Mouse (Mus musculus): ENCODE results near the gene 4921517D22Rik. TPM values are rescaled to one million over a fixed set of nuclear protein-coding genes. Genes with fewer than 3 reads are reported as not detected.

4921517D22Rik gene
- polyA plus RNA-seq, 1 experiment = not detected

GRCm38 (mm10) chr13:59637800-59638199 is 56.1 kb downstream of the 4921517D22Rik start:
- 91% methylated on average over 7 of the region's 7 CpGs for WGBS
- no peak for DNase-seq (ENCODE audit: low read depth, low spot score)

Other genes with a start within 250 kb of the 4921517D22Rik start
- gene Agtpbp1, start 108.9 kb downstream of the 4921517D22Rik start, polyA plus RNA-seq (2012; rRNA removed) = 2.2 and 2.8 TPM in 2 replicates
- 41.5 and 43.7 TPM in 2 replicates for gene Naa35, start 108.8 kb downstream of the 4921517D22Rik start, polyA plus RNA-seq (2012; rRNA removed)
- gene Golm1, start 18.3 kb downstream of the 4921517D22Rik start, polyA plus RNA-seq (2012; rRNA removed) = 84.2 and 88.5 TPM in 2 replicates
- not detected in 2 replicates for gene Spata31d1a, start 16.2 kb upstream of the 4921517D22Rik start, polyA plus RNA-seq (2012; rRNA removed)
- not detected in 2 replicates for gene Spata31d1b, start 18.2 kb upstream of the 4921517D22Rik start, polyA plus RNA-seq (2012; rRNA removed)
- gene Spata31d1d, start 37.6 kb upstream of the 4921517D22Rik start, polyA plus RNA-seq (2012; rRNA removed) = not detected in 2 replicates
- not detected in 2 replicates for gene 1700014D04Rik, start 52.6 kb upstream of the 4921517D22Rik start, polyA plus RNA-seq (2012; rRNA removed)
- 76.0 and 77.7 TPM in 2 replicates for gene Isca1, start 75.7 kb upstream of the 4921517D22Rik start, polyA plus RNA-seq (2012; rRNA removed)
- not detected in 2 replicates for gene Gm49354, start 88.1 kb upstream of the 4921517D22Rik start, polyA plus RNA-seq (2012; rRNA removed)
- 20.5 and 34.0 TPM in 2 replicates for gene Tut7, start 129.0 kb upstream of the 4921517D22Rik start, polyA plus RNA-seq (2012; rRNA removed)

Measured in large intestine, adult 2 months (tissue).